Mouse (Mus musculus) spleen, postnatal 10 days (tissue): ENCODE measurements around the gene Cox5b.
"Not testable (repeated sequence)": the region's sequence is repeated elsewhere in the genome, so short reads cannot be mapped to it uniquely, and the experiment has no call there.

Experiments
- DNase-seq, 2 experiments: peaks; one replicate each; pipeline ENCODE4 v3.0.0; 2021 to 2022; ENCODE audit warnings: low spot score in 2 of 2

Cox5b gene

DNA sequence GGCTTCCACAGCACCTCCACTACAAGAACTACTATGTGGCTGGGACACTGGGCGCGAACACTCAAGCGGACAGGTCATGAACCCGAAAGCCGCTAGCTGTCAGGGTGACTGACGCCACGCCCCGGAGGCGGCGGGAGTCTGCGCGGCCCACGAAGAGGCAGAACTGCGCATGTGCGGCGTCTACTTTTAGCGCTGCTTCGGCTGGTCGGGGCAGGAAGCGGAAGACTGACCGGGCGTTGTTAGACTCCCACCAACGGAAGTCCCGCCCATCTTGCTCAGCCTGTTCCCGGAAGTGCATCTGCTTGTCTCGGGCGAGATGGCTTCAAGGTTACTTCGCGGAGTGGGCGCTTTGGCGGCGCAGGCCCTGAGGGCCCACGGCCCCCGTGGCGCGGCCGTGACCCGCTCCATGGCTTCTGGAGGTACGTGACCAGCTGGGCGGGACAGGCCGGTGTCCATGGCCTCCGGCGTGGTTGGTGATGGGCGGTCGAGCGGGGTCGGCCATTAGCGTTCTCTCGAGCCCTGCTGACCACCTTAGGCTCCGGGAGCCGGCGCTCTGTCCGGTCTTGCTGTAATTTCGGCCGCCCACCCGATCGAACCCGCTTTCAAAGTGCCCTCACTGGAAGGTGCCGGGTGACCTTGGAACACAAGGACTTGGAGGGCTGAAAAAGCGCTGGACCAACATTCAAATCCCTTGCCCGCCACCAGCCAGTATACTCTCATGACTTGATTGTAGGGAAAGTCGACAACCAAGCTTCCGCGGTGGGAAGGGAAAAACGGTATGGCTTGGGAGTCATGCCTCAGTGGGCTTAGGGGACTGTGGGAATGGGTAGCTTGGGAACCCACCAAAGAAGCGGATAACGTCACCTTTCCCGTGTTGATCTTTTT is at the start of gene Cox5b:
Gene Cox5b, plus strand, starts transcription at position 179 of the 885 bp plus-strand sequence.
- peak; percentile 89 to 99 for DNase-seq

DNA sequence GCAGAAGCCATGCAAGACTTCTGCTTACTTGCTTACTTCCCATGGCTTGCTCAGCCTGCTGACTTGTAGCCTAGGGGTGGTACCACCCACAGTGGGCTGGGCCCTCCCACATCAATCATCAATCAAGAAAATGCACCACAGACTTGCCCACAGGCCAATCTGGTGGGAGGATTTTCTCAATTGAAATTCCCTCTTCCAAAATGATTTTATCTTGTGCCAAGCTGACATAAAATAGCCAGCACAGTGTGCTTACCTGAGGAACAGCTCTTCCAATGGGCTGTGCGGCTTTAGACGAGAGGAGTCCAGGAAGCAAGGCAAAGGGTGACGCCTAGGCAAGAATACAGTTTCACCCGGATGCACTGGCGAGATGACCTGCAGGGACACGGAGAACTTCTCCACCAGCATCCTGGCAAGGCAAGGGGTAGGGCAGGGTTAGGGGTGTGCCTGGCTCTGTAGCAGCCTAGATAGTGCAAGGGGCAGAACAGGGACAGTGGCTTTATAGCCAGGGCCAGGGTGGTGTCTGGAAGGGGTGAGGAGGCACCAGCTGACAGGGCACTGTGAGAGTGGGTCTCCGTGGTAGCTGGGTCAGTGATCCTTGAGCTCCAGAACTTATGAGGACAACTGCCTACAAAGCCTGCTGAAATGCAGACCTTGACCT is 47.2 kb upstream of the Cox5b start:
- DNase-seq: no peak

DNA sequence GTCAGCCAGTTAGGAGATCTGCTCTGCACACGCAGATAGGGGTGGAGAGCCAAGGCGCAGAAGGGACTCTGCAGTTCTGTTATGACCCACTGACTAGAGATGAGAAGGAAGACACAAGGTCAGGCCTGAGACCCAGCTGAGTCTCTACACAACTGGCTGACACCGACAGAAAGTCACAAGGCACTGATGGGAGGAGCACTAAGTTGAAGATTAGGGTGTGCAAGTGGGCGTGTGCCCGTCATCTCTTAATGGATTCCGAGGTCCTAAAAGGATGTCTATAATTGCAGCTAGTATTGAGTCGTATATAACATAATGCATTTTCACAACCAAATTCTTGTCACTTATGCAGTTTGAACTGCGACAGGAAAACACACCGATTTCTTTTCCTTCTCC is 46.6 kb upstream of the Cox5b start:
- DNase-seq: no peak

DNA sequence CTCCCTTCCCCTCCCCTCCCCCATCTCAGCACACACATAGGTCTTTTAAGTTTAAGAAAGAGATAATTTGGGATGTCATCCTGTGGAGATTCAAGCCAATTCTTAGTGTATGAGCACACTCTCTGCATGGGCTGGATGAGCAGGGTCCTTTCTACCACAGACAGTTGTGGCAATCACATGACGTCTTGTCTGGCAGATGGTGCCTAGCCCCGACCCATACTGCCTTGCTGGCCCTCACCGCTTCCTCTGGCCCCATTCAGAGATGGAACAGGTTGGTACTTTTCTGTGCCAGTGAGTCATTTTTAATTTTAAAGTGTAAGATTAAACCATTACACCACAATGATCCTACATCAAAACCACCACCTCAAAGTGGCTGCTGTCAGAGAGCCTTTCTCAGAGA is 45.0 kb upstream of the Cox5b start:
- DNase-seq: no peak

DNA sequence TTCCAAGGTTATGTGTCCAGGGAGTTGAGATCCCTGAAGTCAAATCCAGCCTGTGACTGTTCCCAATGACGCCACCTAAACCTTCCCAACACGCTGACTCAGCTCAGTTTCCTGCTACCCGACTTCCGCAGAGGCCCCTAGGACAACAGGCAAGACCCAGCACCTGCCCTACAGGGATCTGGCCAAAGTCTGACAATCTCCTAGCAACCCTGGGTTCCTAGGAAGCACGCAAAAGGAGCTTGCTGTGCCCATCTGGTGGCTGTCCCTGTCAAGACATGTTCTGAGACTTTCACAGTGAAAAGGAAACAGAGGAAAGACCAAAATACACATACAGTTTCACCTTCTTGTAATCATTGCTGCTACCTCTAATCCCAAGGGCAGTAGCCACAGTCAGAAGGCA is 43.6 kb upstream of the Cox5b start:
- no peak for DNase-seq

DNA sequence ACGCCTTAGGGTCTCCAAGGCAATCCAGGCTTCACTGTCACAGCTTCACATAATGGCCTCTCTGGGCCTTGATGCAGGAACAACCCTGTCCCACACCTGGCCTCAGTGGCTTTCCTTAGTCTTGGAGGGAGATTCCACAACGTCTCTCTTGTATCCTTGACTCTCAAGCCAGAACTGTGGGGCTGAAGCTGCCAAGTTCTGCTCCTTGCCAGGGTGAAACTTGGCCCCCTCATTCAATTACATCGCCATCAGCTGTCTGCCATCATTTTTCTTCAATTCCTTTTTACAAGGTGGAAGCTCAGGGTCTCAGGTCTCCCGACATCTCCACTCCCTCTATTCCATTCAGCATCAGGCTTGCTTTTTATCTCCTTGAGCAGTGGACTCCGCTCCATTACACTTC is 36.2 kb upstream of the Cox5b start:
- DNase-seq: no peak

DNA sequence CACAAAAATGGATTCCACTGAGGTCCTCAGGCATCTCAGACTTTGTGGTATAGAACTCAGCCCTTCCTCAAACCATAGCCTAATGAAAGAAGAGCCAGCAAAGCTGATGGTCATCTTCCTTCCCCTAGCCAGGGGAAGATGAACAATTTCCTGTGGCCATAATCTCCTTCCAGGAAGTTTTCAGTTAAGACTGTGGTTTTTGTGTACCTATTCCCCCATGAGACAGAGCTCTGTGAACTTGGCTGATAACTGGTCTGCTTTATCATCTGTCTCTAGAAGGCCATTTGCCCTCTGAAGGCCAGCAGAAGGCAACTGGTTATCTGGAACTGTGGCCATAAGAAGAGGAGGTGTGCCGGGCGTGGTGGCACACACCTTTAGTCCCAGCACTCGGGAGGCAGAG is 35.0 kb upstream of the Cox5b start:
- no peak for DNase-seq

DNA sequence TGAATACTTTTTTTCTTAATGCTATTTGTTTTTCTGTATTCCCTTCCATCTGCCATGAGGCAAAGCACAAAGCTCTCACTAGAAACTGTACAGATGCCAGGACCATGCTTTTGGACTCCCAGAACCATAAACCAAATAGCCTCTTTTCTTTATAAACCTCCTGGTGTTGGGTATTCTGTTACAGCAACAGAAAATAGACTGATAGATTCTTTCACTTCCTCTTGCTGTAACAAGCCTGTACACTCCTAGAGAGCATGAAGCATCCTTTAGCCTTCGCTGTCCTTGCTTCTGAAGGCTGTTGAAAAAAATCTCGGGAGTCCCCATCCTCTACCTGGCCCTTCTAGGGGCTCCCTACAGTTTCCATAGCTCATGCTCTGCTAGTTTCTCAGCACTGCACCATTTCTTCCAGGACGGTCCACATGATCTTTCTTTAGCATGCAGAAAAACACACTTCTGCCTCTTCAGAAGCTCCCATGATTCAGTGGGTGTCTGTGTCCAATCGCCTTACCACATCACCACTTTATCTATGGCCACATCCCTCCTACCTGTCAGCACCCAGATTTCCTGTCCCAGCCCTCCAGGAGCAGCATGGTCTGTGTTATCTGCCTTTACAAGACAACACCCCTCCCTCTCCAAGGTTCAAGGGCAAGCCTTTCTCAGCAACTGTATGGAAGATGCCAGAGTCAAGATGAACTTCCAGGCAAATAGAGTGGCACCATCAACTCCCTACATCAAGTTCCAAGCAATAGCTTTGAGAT is 33.4 kb upstream of the Cox5b start:
- no peak for DNase-seq

DNA sequence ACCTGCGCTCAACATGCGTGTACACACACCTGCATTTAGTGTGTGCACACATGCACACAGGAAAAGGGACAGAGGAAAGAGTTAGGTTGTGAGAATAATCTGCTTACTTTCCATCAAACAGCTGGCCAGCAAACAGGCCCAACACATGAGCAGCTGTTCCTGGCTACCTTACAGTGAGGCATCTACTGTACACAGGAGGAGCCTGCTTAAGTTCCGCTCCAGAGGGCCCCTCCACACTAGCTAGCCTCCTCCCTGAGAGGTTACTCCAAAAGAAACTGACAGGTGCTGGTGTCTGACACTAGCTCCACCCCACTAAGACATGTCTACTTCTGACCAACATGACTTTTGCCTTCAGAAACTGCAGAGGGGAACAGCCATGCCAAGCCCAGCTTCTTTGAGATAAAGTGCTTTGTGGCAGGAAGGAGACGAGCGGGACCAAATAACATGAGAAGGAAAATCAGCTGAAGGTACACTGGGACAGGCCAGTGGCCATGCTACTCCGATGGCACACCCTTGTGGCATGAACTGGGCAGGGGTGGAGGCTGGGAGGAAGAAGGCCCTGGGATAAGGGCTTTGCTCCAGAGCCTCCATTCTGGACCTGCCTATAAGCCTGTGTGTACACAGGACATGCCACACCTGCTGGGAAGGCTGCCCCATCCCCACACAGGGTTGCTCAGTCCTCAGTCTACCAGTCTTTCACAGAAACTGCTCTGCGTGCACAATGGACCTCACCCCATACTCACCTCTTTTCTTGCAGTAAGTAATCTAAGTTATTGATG is 32.4 kb upstream of the Cox5b start:
- no peak for DNase-seq

DNA sequence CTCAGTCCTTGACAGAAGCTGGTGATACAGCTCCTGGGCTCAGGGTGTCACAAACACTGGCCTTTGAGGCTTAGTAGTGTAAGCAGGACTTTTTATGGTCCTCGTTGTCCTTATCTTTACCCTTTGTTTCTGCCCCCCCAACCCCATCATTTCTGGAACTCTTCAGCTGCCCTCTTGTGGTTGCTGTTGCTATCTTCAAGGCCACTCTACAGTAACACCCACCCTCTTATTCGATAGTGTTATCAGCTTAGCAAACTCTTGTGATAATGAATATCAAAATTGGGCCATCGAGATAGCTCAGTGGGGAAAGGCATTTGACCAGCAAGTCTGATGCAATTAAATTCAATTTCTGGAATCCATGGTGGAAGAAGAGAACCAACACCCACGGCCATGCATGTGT is 26.8 kb upstream of the Cox5b start:
- DNase-seq: no peak

DNA sequence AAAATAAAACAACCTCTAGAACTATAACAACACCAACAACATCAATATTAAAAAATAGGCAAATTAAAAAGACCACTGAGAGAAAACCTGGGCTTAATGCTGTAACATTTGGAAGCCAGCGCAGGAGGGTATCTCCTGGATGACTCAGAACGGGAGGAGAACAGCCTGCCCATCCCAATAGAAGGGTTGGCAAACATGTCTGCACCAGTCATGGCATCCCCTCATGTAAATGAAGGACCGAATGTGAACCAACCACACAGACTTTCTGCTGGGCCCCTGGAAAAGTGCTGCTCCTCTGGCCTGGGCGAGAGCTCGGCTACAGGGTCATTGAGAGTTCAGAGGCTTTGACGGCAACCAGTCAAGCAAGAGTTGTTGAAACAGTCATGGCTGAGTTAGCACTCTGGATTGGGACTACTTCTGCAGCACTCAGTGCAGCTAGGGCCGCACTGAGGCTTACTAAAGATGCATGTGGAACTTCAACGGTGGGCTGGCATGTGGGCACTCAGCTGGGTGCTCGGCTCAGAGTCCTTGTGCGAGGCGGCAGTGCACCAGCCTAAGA is 26.0 kb upstream of the Cox5b start:
- no peak for DNase-seq

DNA sequence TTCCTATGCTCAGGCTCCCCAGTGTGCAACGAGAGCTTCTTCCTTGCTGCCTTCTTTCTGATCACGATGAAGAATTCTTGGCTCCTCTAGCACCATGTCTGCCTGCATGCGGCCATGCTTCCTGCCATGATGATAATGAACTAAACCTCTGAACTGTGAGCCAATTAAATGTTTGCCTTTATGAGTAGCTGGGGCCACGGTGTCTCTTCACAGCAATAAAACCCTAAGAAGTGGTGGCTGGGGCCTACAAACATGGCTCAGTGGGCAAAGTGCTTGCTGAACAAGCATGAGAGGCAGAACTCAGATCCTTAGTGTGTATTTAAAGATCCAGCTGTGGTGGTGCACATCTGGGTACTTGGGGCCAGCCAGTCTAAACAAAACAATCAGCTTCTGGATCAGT is 25.3 kb upstream of the Cox5b start:
- DNase-seq: no peak

DNA sequence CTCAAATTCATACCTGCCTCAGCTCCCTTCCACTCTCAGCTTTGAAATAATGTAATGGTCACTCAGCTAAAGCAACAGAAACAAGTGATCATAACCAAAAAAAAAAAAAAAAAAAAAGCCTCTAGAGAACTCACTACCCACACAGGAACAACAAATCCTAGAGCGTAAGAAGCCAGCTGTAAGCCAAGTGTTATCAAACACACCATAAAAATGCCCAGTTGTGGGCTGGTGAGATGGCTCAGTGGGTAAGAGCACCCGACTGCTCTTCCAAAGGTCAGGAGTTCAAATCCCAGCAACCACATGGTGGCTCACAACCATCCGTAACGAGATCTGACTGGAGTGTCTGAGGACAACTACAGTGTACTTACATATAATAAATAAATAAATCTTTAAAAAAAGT is 23.2 kb upstream of the Cox5b start:
- DNase-seq: not testable (repeated sequence)

DNA sequence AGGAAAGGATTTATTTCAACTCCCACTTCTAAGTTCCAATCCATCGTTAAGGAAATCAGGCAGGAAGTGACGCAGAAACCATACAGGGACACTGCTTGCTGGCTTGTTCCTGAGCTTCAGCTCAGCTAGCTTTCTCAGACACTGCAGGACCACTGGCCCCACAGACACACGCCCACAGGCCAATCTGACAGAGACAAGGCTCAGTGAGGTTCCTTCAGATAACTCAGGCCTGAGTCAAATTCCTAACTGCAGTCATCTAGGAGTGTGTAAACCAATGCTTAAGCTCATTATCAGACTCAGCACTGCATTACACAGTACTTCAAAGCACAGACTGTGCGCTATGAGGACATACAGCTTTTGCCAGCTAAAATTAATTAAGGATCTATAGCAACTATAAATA is 21.0 kb upstream of the Cox5b start:
- no peak for DNase-seq

DNA sequence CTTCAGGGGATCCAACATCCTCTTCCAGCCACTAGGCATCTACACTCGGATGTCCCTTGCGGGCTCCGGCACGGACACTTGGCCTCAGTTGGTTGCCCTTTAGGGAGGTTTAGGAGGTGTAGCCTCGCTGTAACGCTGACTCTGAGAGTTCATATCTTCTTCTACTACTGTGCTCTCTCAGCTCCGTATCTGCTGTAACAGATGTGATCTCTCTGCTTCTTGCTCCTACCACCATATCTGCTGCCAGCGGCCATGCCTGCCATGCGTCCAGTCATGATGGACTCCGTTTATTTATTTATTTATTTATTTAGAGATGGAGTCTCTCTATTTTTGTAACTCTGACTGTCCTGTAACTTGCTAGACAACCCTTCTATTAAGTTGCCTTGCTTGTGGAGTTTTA is 20.0 kb upstream of the Cox5b start:
- DNase-seq: no peak

DNA sequence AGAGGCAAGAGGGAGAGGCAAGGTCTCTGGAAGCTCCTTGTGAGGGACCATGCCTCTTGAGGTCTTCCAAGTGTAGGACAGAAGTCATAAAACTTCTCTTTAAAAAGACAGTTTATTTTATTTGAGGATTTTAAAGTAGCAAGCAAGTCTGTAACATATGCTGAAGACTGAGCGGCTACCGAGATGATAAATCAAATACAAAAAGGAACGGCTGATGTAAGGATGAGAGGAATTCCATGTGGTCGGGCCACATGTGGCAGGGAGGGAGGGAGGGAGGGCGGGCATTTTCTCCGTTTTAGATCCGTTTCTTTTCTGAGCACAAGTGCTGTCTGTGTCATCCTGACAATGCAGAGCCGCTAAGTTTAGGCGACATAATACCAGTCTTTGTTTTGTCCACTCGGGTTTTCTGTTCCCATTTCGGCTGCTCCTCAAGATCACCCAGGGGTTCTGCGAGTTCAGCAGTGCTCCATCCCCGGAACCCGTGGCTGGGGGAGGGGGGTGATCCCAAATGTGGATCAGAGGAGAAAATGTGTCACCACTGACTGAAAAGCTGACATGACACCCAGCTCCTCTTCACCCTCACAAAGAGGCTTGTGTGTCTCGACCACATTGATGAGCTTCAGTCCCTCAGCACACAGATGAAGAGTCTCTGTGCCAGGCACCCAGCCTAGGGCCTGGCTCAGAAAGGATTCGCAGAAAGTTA is 18.4 kb upstream of the Cox5b start:
- DNase-seq: no peak

DNA sequence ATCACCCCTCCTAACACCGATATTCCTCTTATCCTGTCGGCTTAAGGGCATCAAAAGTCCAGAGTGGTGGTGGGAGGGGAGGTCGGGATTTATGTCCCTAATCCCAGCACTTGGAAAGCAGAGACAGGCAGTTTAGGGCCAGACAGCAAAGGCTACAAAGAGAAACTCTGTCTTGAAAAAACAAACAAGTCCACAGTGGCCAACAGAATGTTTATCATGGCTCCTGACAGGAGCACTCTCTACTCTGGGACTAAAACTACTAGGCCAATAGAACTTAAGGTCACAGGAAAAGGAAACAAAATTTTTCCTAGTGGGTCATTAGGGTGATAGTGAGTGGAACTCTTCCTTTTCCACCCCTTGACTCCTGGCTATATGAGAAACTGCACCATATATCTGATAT is 16.3 kb upstream of the Cox5b start:
- no peak for DNase-seq

DNA sequence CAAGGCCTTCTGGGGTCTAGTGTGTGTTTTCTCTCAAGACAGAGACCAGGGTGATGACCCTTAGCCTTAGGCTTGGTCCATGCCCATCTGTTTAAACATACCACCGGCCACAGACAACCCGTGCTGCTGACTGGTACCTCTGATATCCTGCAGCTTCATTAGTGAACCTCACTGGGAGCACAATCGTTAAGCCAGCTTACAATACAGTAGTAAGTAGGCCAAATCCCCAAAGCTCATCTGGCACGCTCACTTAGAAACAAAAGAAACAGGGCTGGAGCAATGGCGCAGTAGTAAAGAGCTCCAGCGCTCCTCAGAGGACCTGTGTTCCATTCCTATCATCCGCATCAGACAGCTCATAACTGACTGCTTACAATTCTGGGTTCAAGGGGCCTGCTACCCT is 10.4 kb upstream of the Cox5b start:
- no peak for DNase-seq

DNA sequence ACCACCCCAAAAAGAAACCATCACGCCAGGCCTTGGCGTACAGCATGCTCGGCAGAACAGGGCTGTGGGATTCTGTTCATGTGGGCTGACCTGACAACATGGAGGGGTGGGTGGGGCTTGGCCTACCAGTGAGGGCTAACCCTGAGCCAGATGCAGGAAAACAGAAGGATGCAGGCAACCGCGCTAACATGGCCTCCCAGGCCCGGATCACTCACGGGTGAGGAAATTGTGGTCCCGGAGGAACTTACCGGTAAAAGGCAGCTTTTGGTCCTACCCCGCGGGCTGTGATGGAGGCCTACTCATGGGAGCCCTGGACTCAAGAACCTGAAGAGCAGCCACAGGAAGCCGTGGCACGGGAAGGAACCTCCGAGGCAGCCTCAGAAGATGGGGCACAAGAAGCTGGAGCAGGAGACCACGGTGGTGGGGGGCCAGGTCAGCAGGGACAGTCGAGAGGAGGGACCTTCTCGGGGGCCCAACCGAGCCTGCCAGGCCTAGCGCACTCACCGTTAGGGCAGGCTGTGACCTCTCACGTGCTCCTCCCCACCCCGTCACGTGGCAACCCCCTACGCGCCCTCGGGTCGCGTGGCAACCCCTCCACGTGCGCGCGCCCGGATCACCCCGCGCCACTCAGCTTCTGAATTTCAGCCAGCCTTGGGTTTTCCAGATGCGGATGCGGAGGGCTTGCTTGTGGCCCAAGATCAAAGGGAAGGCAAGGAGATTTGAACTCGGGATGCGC is 8.5 kb upstream of the Cox5b start, which contains the start of gene Fam178b:
Gene Fam178b, minus strand, starts transcription at position 564 of the 736 bp plus-strand sequence.
- no peak for DNase-seq

DNA sequence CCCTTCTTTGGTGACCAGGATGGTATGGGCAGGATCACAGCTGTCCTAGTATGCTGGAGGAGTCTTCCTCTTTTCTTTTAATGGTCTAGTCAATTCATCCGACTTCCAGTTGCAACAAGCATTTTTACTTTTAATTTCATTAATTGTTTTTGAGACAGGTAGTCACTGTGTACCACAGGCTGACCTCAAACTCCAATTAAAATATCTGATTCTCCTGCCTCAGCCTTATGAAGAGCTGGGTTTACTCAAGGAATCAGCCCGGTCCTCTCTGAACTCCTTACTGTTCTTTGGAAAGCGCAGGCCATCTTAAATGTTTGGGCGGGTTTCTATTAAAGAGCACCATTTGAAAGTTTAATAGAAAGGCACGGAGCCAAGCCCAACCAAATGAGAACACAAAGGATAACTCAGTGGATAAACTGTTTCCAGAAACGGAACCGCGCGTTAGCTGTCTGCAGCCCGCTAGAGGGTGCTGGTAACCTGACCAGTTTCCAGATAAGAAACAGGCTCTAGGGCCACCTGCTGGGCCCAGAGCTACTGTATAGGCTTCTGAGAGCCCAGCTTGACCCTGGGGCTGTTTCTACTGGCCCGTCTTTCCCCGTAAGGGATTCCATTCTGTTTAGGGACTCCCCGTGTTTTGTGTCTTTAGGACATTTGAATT is 7.3 kb upstream of the Cox5b start:
- DNase-seq: peak; percentile 36 to 79
